Mouse (Mus musculus): ENCODE measurements around the gene Anln. TPM values are rescaled to one million over a fixed set of nuclear protein-coding genes. Genes with fewer than 3 reads are reported as not detected.

The Anln gene
- polyA plus RNA-seq (2014; fragmentation: Illumina TruSeq; extraction: RNeasy Lipid Tissue Mini Kit (QIAGEN cat#74804); ENCODE audit: low read depth, low replicate concordance), result 17.8 TPM

DNA sequence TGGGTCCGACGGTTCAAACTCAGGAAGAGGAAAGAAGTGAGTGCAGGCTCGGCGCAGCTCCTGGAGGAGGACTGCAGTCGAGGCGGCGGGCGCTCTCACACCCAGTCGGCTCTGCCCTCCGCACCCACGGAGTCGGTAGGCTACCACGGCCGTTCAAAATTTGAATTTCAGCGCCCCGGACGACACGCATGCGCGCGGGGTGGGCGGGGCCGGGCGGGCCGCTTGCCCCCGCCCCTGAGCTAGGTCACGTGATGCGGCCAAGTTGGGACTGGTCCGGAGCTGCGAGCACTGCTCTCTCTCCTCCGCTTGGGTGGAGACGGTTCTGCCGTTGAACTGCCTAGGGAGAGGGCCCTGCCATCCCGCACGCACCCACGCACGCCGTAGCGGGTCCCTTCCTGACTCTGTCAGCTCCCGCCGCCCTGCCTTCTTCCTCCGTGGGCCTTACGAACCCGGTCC is at the start of gene Anln:
Gene Anln (minus strand): TSS at position 168 of the 456 bp plus-strand sequence.

DNA sequence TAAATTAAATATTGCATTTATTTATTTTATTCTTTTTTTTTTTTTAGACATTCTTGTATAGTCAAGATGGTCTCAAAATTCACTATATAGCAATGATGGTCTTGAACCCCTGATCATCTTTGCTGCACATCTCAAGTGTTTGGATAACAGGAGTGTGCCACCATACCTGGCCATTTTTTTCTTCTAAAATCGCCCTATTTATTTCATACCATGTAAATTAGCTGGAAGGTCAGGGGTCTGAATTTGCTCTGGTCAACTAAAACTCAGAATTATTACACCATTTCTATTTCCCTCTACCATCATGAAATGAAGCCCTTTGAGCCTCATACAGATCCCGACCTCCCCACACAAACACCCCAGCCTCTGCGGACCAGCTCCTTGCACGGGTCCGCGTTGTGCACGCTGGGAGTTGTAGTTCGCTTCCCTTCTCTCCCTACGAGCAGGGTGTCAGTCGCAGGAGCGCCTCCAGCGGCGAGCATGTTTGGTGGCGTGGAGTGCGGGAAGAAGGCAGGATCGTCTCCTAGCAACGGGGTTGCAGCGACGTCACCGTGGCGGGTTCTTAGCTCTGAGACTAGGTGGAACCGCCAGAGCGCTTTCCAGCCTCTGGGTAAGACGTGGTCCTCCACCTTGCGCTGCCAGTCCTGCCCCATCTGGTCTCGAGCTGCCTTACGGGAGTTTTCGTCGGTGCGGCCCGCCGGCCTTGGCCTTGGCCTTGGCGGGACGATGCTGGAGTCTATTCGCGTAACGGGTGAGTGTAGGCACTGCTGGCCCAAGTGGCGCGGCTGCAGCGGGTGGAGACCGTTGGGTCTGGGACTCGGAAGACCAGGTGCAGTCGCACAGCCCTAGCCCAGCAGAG is 22.2 kb upstream of the Anln start, which contains the start of gene 9530077C05Rik:
Gene 9530077C05Rik (plus strand): TSS at position 512 of the 856 bp plus-strand sequence.

DNA sequence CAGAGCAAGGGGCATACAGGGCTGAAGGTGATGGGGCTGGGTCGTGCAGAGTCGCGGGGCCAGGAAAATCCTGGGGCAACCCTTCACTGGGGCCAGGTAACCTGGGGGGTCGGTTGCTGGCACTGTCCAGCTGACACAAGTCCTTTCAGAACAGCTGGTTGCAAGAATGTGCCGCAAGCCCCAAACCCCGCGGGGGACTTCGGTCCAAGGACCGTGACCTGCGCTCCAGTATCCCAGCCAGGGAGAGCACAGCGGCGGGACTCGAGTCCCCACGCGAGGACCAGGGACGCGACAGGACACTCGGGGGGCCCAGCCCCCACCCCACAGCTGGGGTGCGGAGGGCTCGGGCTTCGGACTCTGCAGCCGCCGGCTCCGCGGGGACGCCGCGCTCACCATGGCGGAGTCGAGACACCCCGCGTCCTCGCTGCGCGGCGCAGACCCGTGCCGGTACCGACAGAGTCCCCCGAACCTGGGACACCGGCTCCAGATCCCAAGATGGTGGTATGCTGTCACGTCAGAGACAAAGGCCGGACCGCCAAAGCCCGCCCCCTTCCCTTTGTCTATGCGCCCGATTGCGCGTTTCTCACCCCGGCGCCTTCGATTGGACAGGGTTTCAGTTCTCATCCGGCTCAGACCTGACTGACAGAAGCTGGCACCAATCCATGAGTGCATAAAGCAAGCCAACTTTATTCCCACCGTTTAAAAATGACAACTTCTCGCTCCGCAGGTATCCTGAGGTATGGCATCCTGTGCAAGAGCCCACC is 81.7 kb downstream of the Anln start, which contains the start of gene Zfp810:
Gene Zfp810 (minus strand): TSS at position 493 of the 764 bp plus-strand sequence.

Other genes with a start within 250 kb of the Anln start
- 3.3 TPM for gene Pigyl, start 232.3 kb downstream of the Anln start, polyA plus RNA-seq (2014; fragmentation: Illumina TruSeq; extraction: RNeasy Lipid Tissue Mini Kit (QIAGEN cat#74804); ENCODE audit: low read depth, low replicate concordance)
- 0.13 TPM for gene Zfp872, start 201.1 kb downstream of the Anln start, polyA plus RNA-seq (2014; fragmentation: Illumina TruSeq; extraction: RNeasy Lipid Tissue Mini Kit (QIAGEN cat#74804); ENCODE audit: low read depth, low replicate concordance)
- gene Zfp809, start 163.5 kb downstream of the Anln start, polyA plus RNA-seq (2014; fragmentation: Illumina TruSeq; extraction: RNeasy Lipid Tissue Mini Kit (QIAGEN cat#74804); ENCODE audit: low read depth, low replicate concordance), result 81.4 TPM
- 8.6 TPM for gene Zfp599, start 129.3 kb downstream of the Anln start, polyA plus RNA-seq (2014; fragmentation: Illumina TruSeq; extraction: RNeasy Lipid Tissue Mini Kit (QIAGEN cat#74804); ENCODE audit: low read depth, low replicate concordance)
- gene Zfp810, start 81.5 kb downstream of the Anln start, polyA plus RNA-seq (2014; fragmentation: Illumina TruSeq; extraction: RNeasy Lipid Tissue Mini Kit (QIAGEN cat#74804); ENCODE audit: low read depth, low replicate concordance), result 24.0 TPM
- gene 9530077C05Rik, start 22.3 kb upstream of the Anln start, polyA plus RNA-seq (2014; fragmentation: Illumina TruSeq; extraction: RNeasy Lipid Tissue Mini Kit (QIAGEN cat#74804); ENCODE audit: low read depth, low replicate concordance), result 0.76 TPM
- gene Gm17545, start 65.1 kb upstream of the Anln start, polyA plus RNA-seq (2014; fragmentation: Illumina TruSeq; extraction: RNeasy Lipid Tissue Mini Kit (QIAGEN cat#74804); ENCODE audit: low read depth, low replicate concordance), result not detected
- gene Rp9, start 80.6 kb upstream of the Anln start, polyA plus RNA-seq (2014; fragmentation: Illumina TruSeq; extraction: RNeasy Lipid Tissue Mini Kit (QIAGEN cat#74804); ENCODE audit: low read depth, low replicate concordance), result 32.0 TPM
- gene Bbs9, start 86.5 kb upstream of the Anln start, polyA plus RNA-seq (2014; fragmentation: Illumina TruSeq; extraction: RNeasy Lipid Tissue Mini Kit (QIAGEN cat#74804); ENCODE audit: low read depth, low replicate concordance), result 11.1 TPM

Data from sigmoid colon, adult 10 weeks (tissue).